Mouse (Mus musculus) cerebellum, adult 2 months (tissue): Measurements from ENCODE around the gene Sox5. TPM values are rescaled to one million over a fixed set of nuclear protein-coding genes. Genes with fewer than 3 reads are reported as not detected.

Source experiments
- DNase-seq, 2 experiments: peaks; one replicate each; pipeline ENCODE4 v3.0.0; 2021
- H3K27ac ChIP-seq: fragments of 200-500 bp; 2 replicates; pipeline ENCODE4 v1.5.1; 2012; ENCODE audit warnings: low read length, control low read depth, inconsistent platforms; ENCODE audit not compliant: insufficient read depth
- H3K27me3 ChIP-seq: fragments of 200-500 bp; 2 replicates; pipeline ENCODE4 v1.6.1; 2012; ENCODE audit warnings: inconsistent platforms, mild to moderate bottlenecking, low read length, moderate library complexity; ENCODE audit not compliant: control insufficient read depth, insufficient read depth
- H3K4me1 ChIP-seq: fragments of 200-500 bp; 2 replicates; pipeline ENCODE4 v1.6.1; 2011; ENCODE audit warnings: low read length; ENCODE audit not compliant: control insufficient read depth, insufficient read depth
- H3K4me3 ChIP-seq: fragments of 200-500 bp; replicated peaks from 2 replicates; pipeline ENCODE3; 2011; ENCODE audit warnings: mild to moderate bottlenecking, low read depth, low read length, control low read depth; ENCODE audit not compliant: insufficient read depth
- CTCF ChIP-seq: fragments of 200-500 bp; IDR thresholded peaks from 2 replicates; pipeline ENCODE4 v1.5.1; 2011; ENCODE audit warnings: low read depth, mild to moderate bottlenecking, control low read depth, low read length, moderate library complexity, borderline replicate concordance; ENCODE audit not compliant: insufficient read depth
- POLR2A ChIP-seq: fragments of 200-500 bp; IDR thresholded peaks from 2 replicates; pipeline ENCODE4 v1.6.1; 2011; ENCODE audit warnings: low read length, control low read depth, borderline replicate concordance; ENCODE audit not compliant: insufficient read depth
- WGBS: fragments of 180-500 bp; shearing (Covaris S2); methylation state at CpG from one replicate; pipeline ENCODE4 v1.1.7; 2018; 5-methylcytosine and 5-hydroxymethylcytosine counted together
- polyA plus RNA-seq: library from polyadenylated mRNA; depleted of rRNA; stranded (reverse); fragments of >200 nt; gene quantifications from 2 replicates; pipeline ENCODE4 v1.2.3, GENCODE M21; 2012

Sox5 gene
- polyA plus RNA-seq, 1 experiment: 13.3 TPM

- 88% methylated on average over 3 of the region's 3 CpGs for WGBS
- H3K27ac ChIP-seq: no peak overlapping the region
Measured at GRCm38 (mm10) chr6:144689076-144689475, 92.7 kb downstream of the Sox5 start.

GRCm38 (mm10) chr6:144687681-144688080, 94.1 kb downstream of the Sox5 start:
- no peak for TF ChIP-seq POLR2A
- Histone ChIP-seq H3K27ac (no peak overlapping the region), H3K27me3 (no peaks in the 10 kb centered on the region), H3K4me3 (no peak overlapping the region), H3K4me1 (no peaks in the 10 kb centered on the region)
- 84% methylated on average over 8 of the region's 8 CpGs for WGBS
- DNase-seq: no peak

More at GRCm38 (mm10) chr6:144689076-144689475, 92.7 kb downstream of the Sox5 start:
- no peak for DNase-seq
- no peaks in the 10 kb centered on the region for H3K4me1 ChIP-seq
- no peaks in the 10 kb centered on the region for H3K27me3 ChIP-seq
- H3K4me3 ChIP-seq: no peak overlapping the region
- TF ChIP-seq POLR2A: no peak
- no peak for TF ChIP-seq CTCF

GRCm38 (mm10) chr6:144681045-144681789, 100.6 kb downstream of the Sox5 start:
- no peaks in the 10 kb centered on the region for H3K27me3 ChIP-seq
- no peak for TF ChIP-seq POLR2A
- no peak for TF ChIP-seq CTCF
- H3K27ac ChIP-seq: no peak overlapping the region
- H3K4me1 ChIP-seq: no peaks in the 10 kb centered on the region
- 78% methylated on average over 12 of the region's 12 CpGs for WGBS
- no peak overlapping the region for H3K4me3 ChIP-seq
- no peak for DNase-seq

GRCm38 (mm10) chr6:144677491-144678133, 104.2 kb downstream of the Sox5 start:
- no peak overlapping the region for H3K4me3 ChIP-seq
- no peaks in the 10 kb centered on the region for H3K27me3 ChIP-seq
- peaks cover 2% of the 10 kb centered on the region; the same call in 1 of the 2 replicates for H3K4me1 ChIP-seq
- TF ChIP-seq POLR2A (no peak), CTCF (no peak)
- no peak for DNase-seq
- WGBS: 85% methylated on average over 9 of the region's 9 CpGs
- H3K27ac ChIP-seq: no peak overlapping the region

- 25% methylated on average over 6 of the region's 6 CpGs for WGBS
- Histone ChIP-seq H3K4me3 (no peak overlapping the region), H3K27ac (no peak overlapping the region), H3K4me1 (peaks cover 2% of the 10 kb centered on the region; the same call in 1 of the 2 replicates), H3K27me3 (no peaks in the 10 kb centered on the region)
- DNase-seq: no peak
- TF ChIP-seq POLR2A (no peak), CTCF (no peak)
Measured at GRCm38 (mm10) chr6:144675111-144675510, 106.7 kb downstream of the Sox5 start.

GRCm38 (mm10) chr6:144673906-144674305, 107.9 kb downstream of the Sox5 start:
- Histone ChIP-seq H3K27ac (no peak overlapping the region), H3K4me3 (no peak overlapping the region), H3K4me1 (peaks cover 2% of the 10 kb centered on the region; the same call in 1 of the 2 replicates), H3K27me3 (no peaks in the 10 kb centered on the region)
- DNase-seq: no peak
- WGBS: 94% methylated on average over 8 of the region's 8 CpGs
- TF ChIP-seq POLR2A (no peak), CTCF (no peak)

GRCm38 (mm10) chr6:144670433-144671167, 111.2 kb downstream of the Sox5 start:
- WGBS: 72% methylated on average over 3 of the region's 3 CpGs
- H3K27ac ChIP-seq: no peak overlapping the region
- no peaks in the 10 kb centered on the region for H3K27me3 ChIP-seq
- H3K4me3 ChIP-seq: no peak overlapping the region
- DNase-seq: no peak
- TF ChIP-seq POLR2A (no peak), CTCF (no peak)
- H3K4me1 ChIP-seq: peaks cover 2% of the 10 kb centered on the region; the same call in 1 of the 2 replicates

GRCm38 (mm10) chr6:144666617-144667016, 115.2 kb downstream of the Sox5 start:
- WGBS: 96% methylated on average over 6 of the region's 6 CpGs

More at GRCm38 (mm10) chr6:144666617-144667016, 115.2 kb downstream of the Sox5 start:
- no peak overlapping the region for H3K27ac ChIP-seq
- no peak for DNase-seq
- no peak for TF ChIP-seq POLR2A
- TF ChIP-seq CTCF: no peak
- H3K4me1 ChIP-seq: no peaks in the 10 kb centered on the region
- H3K4me3 ChIP-seq: no peak overlapping the region
- H3K27me3 ChIP-seq: no peaks in the 10 kb centered on the region
